Mouse (Mus musculus) liver, postnatal 0 days (tissue): ENCODE measurements around the gene Hrct1. TPM values are rescaled to one million over a fixed set of nuclear protein-coding genes. Genes with fewer than 3 reads are reported as not detected.

Experiments used
- ATAC-seq: fragments of 200-750 bp; cut with Nextera tagmentation; 2 replicates; pipeline ENCODE4 v1.8.0; 2017; ENCODE audit warnings: mild to moderate bottlenecking, moderate library complexity
- DNase-seq: peaks from one replicate; pipeline ENCODE4 v3.0.0-alpha.2; 2016
- H3K27ac ChIP-seq: fragments of 300-500 bp; sonication (generic); 2 replicates; pipeline ENCODE4 v1.5.1; 2014; ENCODE audit warnings: antibody characterized with exemption, moderate library complexity, mild to moderate bottlenecking, low read depth
- H3K27me3 ChIP-seq: fragments of 300-500 bp; sonication (generic); 2 replicates; pipeline ENCODE4 v1.6.1; 2014; ENCODE audit warnings: low read length, control low read depth, mixed read lengths; ENCODE audit not compliant: insufficient read depth
- H3K36me3 ChIP-seq: fragments of 300-500 bp; sonication (generic); replicated peaks from 2 replicates; pipeline ENCODE4 v1.6.1; 2014; ENCODE audit warnings: mild to moderate bottlenecking, control low read depth, low read length, moderate library complexity, mixed read lengths; ENCODE audit not compliant: insufficient read depth
- H3K4me1 ChIP-seq: fragments of 300-500 bp; sonication (generic); 2 replicates; pipeline ENCODE4 v1.6.1; 2014; ENCODE audit warnings: antibody characterized with exemption, mild to moderate bottlenecking, control low read depth; ENCODE audit not compliant: insufficient read depth
- H3K4me2 ChIP-seq: fragments of 300-500 bp; sonication (generic); 2 replicates; pipeline ENCODE4 v1.6.1; 2014; ENCODE audit warnings: low read depth, mild to moderate bottlenecking, low read length, moderate library complexity, mixed read lengths
- H3K4me3 ChIP-seq: fragments of 300-500 bp; sonication (generic); 2 replicates; pipeline ENCODE4 v1.5.1; 2014; ENCODE audit warnings: low read depth, low read length
- H3K9ac ChIP-seq: fragments of 300-500 bp; sonication (generic); replicated peaks from 2 replicates; pipeline ENCODE4 v1.6.1; 2014; ENCODE audit warnings: mild to moderate bottlenecking, moderate library complexity
- H3K9me3 ChIP-seq: fragments of 300-500 bp; sonication (generic); 2 replicates; pipeline ENCODE4 v1.6.1; 2016; ENCODE audit warnings: mild to moderate bottlenecking, control low read depth, low read length, mixed read lengths
- CTCF ChIP-seq: sonication (generic); IDR thresholded peaks from 2 replicates; pipeline ENCODE4 v1.5.1; 2016; ENCODE audit warnings: antibody characterized with exemption, low read depth
- EP300 ChIP-seq: IDR thresholded peaks from 2 replicates; pipeline ENCODE4 v1.6.1; 2016; ENCODE audit warnings: antibody characterized with exemption, low read depth, mild to moderate bottlenecking
- WGBS: fragments of 180-500 bp; shearing (Covaris S2); extraction: QIAGEN DNeasy Blood & Tissue Kit; methylation state at CpG from one replicate; pipeline ENCODE4 v1.1.7; 2014; ENCODE audit not compliant: insufficient replicate concordance; 5-methylcytosine and 5-hydroxymethylcytosine counted together
- polyA plus RNA-seq: library from polyadenylated mRNA; unstranded; fragments of >200 nt; fragmentation: Nextera tagmentation; extraction: Ambion mirVana; gene quantifications from 2 replicates; pipeline ENCODE4 v1.2.1, GENCODE M21; 2015

The Hrct1 gene
- polyA plus RNA-seq: 0.40 and 0.50 TPM in 2 replicates

- H3K27me3 ChIP-seq: no peaks in the 10 kb centered on the region
- no peaks in the 10 kb centered on the region for H3K36me3 ChIP-seq
- no peak for TF ChIP-seq CTCF
- TF ChIP-seq EP300: no peak
- H3K9me3 ChIP-seq: no peaks in the 10 kb centered on the region
- DNase-seq (no peak), ATAC-seq (peak; percentile 24; the same call in 1 of the 2 replicates)
- peaks cover 2% of the 10 kb centered on the region for H3K4me1 ChIP-seq
- H3K4me2 ChIP-seq: no peak within 1 kb of the TSS
- H3K4me3 ChIP-seq: no peak within 1 kb of the TSS
- WGBS: 39% methylated on average over 3 of the region's 3 CpGs
- H3K9ac ChIP-seq: no peak within 1 kb of the TSS
- peak within 1 kb of the TSS; percentile 70 for H3K27ac ChIP-seq
These were observed at the start of gene Hrct1 for GRCm38 (mm10) chr4:43726995-43727394. Gene Hrct1, plus strand, starts transcription at chr4:43727188.

GRCm38 (mm10) chr4:43678541-43678940 lies 48.4 kb upstream of the Hrct1 start:
- Histone ChIP-seq H3K4me3 (no peak overlapping the region), H3K9ac (no peak overlapping the region), H3K36me3 (no peaks in the 10 kb centered on the region), H3K4me2 (no peak overlapping the region), H3K4me1 (no peaks in the 10 kb centered on the region), H3K9me3 (no peaks in the 10 kb centered on the region), H3K27ac (no peak overlapping the region), H3K27me3 (no peaks in the 10 kb centered on the region)
- TF ChIP-seq EP300 (no peak), CTCF (no peak)
- no peak for ATAC-seq
- no peak for DNase-seq
- WGBS: 81% methylated on average over 6 of the region's 6 CpGs

GRCm38 (mm10) chr4:43679416-43680043 lies 47.5 kb upstream of the Hrct1 start:
- WGBS: 80% methylated on average over 7 of the region's 7 CpGs
- Histone ChIP-seq H3K36me3 (no peaks in the 10 kb centered on the region), H3K4me3 (no peak overlapping the region), H3K27me3 (no peaks in the 10 kb centered on the region), H3K27ac (no peak overlapping the region), H3K4me1 (no peaks in the 10 kb centered on the region), H3K9me3 (no peaks in the 10 kb centered on the region), H3K4me2 (no peak overlapping the region), H3K9ac (no peak overlapping the region)
- ATAC-seq (no peak), DNase-seq (no peak)
- TF ChIP-seq EP300 (no peak), CTCF (no peak)

- H3K4me1 ChIP-seq: peaks cover 11% of the 10 kb centered on the region
- 88% methylated on average over 17 of the region's 17 CpGs for WGBS
These were observed 37.0 kb upstream of the Hrct1 start for GRCm38 (mm10) chr4:43690021-43690420.

GRCm38 (mm10) chr4:43691026-43691425 lies 36.0 kb upstream of the Hrct1 start:
- H3K9ac ChIP-seq: no peak overlapping the region
- WGBS: 59% methylated on average over 5 of the region's 5 CpGs
- H3K27me3 ChIP-seq: no peaks in the 10 kb centered on the region
- H3K4me1 ChIP-seq: peaks cover 11% of the 10 kb centered on the region
- H3K27ac ChIP-seq: no peak overlapping the region
- no peak for ATAC-seq
- H3K4me3 ChIP-seq: no peak overlapping the region
- no peaks in the 10 kb centered on the region for H3K9me3 ChIP-seq
- TF ChIP-seq CTCF: no peak
- TF ChIP-seq EP300: no peak
- H3K4me2 ChIP-seq: no peak overlapping the region
- DNase-seq: no peak
- H3K36me3 ChIP-seq: no peaks in the 10 kb centered on the region

More at GRCm38 (mm10) chr4:43690021-43690420, 37.0 kb upstream of the Hrct1 start:
- H3K27ac ChIP-seq: no peak overlapping the region
- no peak for ATAC-seq
- H3K27me3 ChIP-seq: no peaks in the 10 kb centered on the region
- no peaks in the 10 kb centered on the region for H3K36me3 ChIP-seq
- H3K4me3 ChIP-seq: no peak overlapping the region
- no peak overlapping the region for H3K9ac ChIP-seq
- TF ChIP-seq CTCF (no peak), EP300 (no peak)
- H3K4me2 ChIP-seq: no peak overlapping the region
- DNase-seq: no peak
- no peaks in the 10 kb centered on the region for H3K9me3 ChIP-seq

GRCm38 (mm10) chr4:43693806-43694241 lies 33.2 kb upstream of the Hrct1 start:
- Histone ChIP-seq H3K9me3 (no peaks in the 10 kb centered on the region), H3K27me3 (no peaks in the 10 kb centered on the region), H3K27ac (no peak overlapping the region), H3K4me1 (peaks cover 11% of the 10 kb centered on the region), H3K4me3 (no peak overlapping the region), H3K36me3 (no peaks in the 10 kb centered on the region), H3K9ac (no peak overlapping the region), H3K4me2 (no peak overlapping the region)
- WGBS: 42% methylated on average over 5 of the region's 5 CpGs
- DNase-seq (no peak), ATAC-seq (no peak)
- no peak for TF ChIP-seq EP300
- no peak for TF ChIP-seq CTCF
